Mouse (Mus musculus) ES-Bruce4 (cell line): ENCODE results near the gene Olfr90.

Experiments used
- CTCF ChIP-seq: IDR thresholded peaks from one replicate; pipeline ENCODE4 v1.8.1; 2011; ENCODE audit warnings: low read depth, low read length
- EP300 ChIP-seq: IDR thresholded peaks from 2 replicates; pipeline ENCODE4 v1.6.1; 2011; ENCODE audit warnings: low read depth, low read length; ENCODE audit not compliant: insufficient read depth
- POLR2A ChIP-seq: IDR thresholded peaks from one replicate; pipeline ENCODE4 v1.8.1; 2011; ENCODE audit warnings: low read length; ENCODE audit not compliant: insufficient read depth

- TF ChIP-seq POLR2A = no peak
- no peak for TF ChIP-seq CTCF
- no peak for TF ChIP-seq EP300
Measured at GRCm38 (mm10) chr17:37092198-37092597, 3.9 kb upstream of the Olfr90 start.
